Mouse (Mus musculus) thymus, postnatal 36 days (tissue): ENCODE results near the gene Klk1b1.
"Not testable (repeated sequence)": the region's sequence is repeated elsewhere in the genome, so short reads cannot be mapped to it uniquely, and the experiment has no call there.

Source experiments
- DNase-seq, 2 experiments: peaks; one replicate each; pipeline ENCODE4 v3.0.0; 2022; ENCODE audit warnings: mixed read lengths in 2 of 2

The Klk1b1 gene

DNA sequence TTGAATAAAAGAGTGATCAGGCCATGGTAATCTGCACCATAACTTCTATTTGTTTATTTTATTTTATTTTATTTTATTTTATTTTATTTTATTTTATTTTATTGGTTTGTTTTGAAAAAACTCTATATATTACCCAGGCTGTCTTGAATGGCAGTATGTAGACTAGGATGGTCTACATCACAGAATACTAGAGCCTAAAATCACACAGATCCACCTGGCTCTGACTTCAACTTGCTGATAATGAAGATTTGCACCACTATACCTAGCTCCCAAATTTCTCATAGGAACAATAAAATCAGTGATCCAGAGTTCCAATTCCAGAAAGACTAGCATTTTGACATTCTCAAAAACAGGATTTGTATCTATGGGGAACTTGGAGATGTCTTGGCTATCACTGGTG lies 45.3 kb downstream of the Klk1b1 start, which contains the start of gene Klk1b26:
Gene Klk1b26, plus strand, starts transcription at position 301 of the 400 bp plus-strand sequence.
- not testable (repeated sequence) for DNase-seq

DNA sequence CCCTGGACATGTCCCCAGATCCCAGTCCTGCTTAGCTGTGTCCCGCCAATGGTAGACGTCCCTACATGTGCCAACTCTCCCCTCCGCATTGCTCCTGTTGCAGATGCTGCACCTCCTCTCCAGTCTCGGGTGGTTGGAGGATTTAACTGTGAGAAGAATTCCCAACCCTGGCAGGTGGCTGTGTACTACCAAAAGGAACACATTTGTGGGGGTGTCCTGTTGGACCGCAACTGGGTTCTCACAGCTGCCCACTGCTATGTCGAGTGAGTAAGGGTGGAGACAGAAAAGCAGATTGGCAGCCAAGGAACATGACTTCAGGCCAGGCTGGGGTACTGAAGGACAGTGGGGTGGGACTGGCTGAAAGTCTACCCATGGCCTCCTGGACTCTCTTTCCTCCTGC lies 48.1 kb downstream of the Klk1b1 start:
- DNase-seq = not testable (repeated sequence)

DNA sequence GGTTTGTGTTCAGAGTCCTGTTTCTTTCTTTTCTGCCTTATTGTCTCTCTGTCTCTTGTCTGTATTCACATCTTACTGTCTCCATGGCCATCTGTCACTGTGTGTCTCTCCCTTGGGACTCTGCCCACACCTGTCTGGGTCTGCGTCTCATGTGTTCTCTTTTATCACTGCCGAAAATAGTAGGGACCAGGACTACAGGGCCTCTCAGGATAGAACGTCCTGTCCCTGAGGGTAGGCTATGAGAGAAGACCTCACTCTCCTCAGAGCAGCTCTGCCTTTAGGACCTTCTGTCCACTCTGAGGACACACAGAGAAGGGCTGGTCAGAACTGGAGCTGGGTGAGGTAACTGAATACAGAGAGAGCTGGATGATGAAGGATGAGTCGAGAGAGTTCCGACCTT lies 48.5 kb downstream of the Klk1b1 start:
- no peak for DNase-seq
